Comparison of ENCODE assay signal across 8 mouse cellular contexts in the genomic region with DNA sequence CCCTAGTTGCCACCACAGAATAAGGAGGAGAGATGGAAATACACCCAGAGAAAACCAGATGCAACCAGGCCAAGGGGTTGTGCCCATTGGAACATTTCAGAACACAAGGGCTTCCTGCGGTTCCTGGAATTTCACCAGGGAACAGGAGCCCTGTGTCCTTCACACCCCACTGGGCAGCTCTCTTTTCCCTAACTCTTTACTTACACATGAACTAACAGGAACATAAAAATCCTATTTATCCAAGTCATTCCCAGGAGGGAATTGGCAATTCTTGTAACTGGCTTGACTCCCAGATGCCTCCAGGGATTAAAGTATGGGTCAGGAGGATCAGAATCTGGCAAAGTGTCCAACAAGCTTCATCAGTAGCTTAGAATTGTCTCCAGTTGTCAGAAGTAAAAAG.
DNase-seq lines count a peak whose midpoint lies in the region; ATAC-seq and TF ChIP-seq lines count a peak whose summit lies in the region.

No protein-coding gene starts in this region.

- 0 out of 2 replicates have a peak, but pooled peaks have one; percentile 46 for ATAC-seq in kidney, embryonic 14.5 days (ENCODE audit: low FRiP score, low TSS enrichment)
- ATAC-seq in stomach, postnatal 0 days (ENCODE audit: low FRiP score, low TSS enrichment): no peak

- 29% methylated on average over 1 of the region's 1 CpGs for WGBS in kidney, embryonic 14.5 days
- WGBS in stomach, postnatal 0 days: 57% methylated on average over 1 of the region's 1 CpGs

- no peaks in the 10 kb centered on the region for H3K27me3 ChIP-seq in kidney, embryonic 14.5 days (ENCODE audit: control insufficient read depth, insufficient read depth, low read length)
- no peaks in the 10 kb centered on the region for H3K27me3 ChIP-seq in stomach, postnatal 0 days (ENCODE audit: control insufficient read depth, insufficient read depth, low read length)

- H3K27ac ChIP-seq in kidney, embryonic 14.5 days (ENCODE audit: low read depth, low read length): no peak overlapping the region
- H3K27ac ChIP-seq in stomach, postnatal 0 days (replicated peaks): no peak overlapping the region

- H3K4me2 ChIP-seq in kidney, embryonic 14.5 days (replicated peaks; ENCODE audit: low read depth, low read length): no peak overlapping the region
- H3K4me2 ChIP-seq in stomach, postnatal 0 days (replicated peaks; ENCODE audit: low read depth): no peak overlapping the region

- H3K36me3 ChIP-seq in kidney, embryonic 14.5 days (ENCODE audit: control insufficient read depth, insufficient read depth, low read length): no peaks in the 10 kb centered on the region
- H3K36me3 ChIP-seq in stomach, postnatal 0 days (ENCODE audit: control insufficient read depth, insufficient read depth, low read length): no peaks in the 10 kb centered on the region

- no peak overlapping the region for H3K4me3 ChIP-seq in kidney, embryonic 14.5 days (ENCODE audit: low read length)
- H3K4me3 ChIP-seq in stomach, postnatal 0 days (ENCODE audit: low read depth, low read length): no peak overlapping the region

- no peak overlapping the region for H3K9ac ChIP-seq in kidney, embryonic 14.5 days (ENCODE audit: low read depth, low read length)
- H3K9ac ChIP-seq in stomach, postnatal 0 days (ENCODE audit: low read length): no peak overlapping the region

- no peaks in the 10 kb centered on the region for H3K9me3 ChIP-seq in kidney, embryonic 14.5 days (ENCODE audit: control insufficient read depth, low read length)
- H3K9me3 ChIP-seq in stomach, postnatal 0 days (ENCODE audit: control insufficient read depth, low read length): no peaks in the 10 kb centered on the region

- TF ChIP-seq EP300 in stomach, postnatal 0 days (optimal IDR thresholded peaks at IDR 0.05): no peak

- peak; percentile 17 for DNase-seq in adrenal gland, adult 2 months
- no peak for DNase-seq in adrenal gland, postnatal 25 days
- peak; percentile 11 for DNase-seq in testis, postnatal 14 days (ENCODE audit: low spot score)
- DNase-seq in testis, postnatal 10 days (ENCODE audit: low spot score): no peak
- DNase-seq in lung, postnatal 14 days: peak; percentile 3
- DNase-seq in liver: no peak
- DNase-seq in stomach, postnatal 0 days (ENCODE audit: low spot score): no peak

- TF ChIP-seq CTCF in stomach, postnatal 0 days (IDR thresholded peaks at IDR 0.05; ENCODE audit: low read depth): no peak

- no peaks in the 10 kb centered on the region for H3K4me1 ChIP-seq in kidney, embryonic 14.5 days (ENCODE audit: control insufficient read depth, insufficient read depth, low read length)
- H3K4me1 ChIP-seq in stomach, postnatal 0 days (replicated peaks; ENCODE audit: control insufficient read depth, insufficient read depth): no peaks in the 10 kb centered on the region

Comparison
In these comparisons a context has a peak if more than half of its experiments do, and no peak if none do; other contexts are left out.
1. DNase-seq: peak in adrenal gland, adult 2 months (single experiment), testis, postnatal 14 days (single experiment) and lung, postnatal 14 days (single experiment); none in adrenal gland, postnatal 25 days (single experiment), testis, postnatal 10 days (single experiment), liver (single experiment) and stomach, postnatal 0 days (single experiment).